Mouse (Mus musculus) c-Kit-negative CD71-positive TER-119-positive erythroid progenitor cells, embryonic 14.5 days (primary cell): ENCODE measurements at regions not wholly inside any gene's neighbourhood (a gene's known extent, or its start where the extent isn't known, plus 50 kb on each side); places are given as distances from the start of the nearest gene placed in this dataset.

Experiments used
- DNase-seq: peaks from one replicate; pipeline ENCODE4 v3.0.0-alpha.2; 2013; ENCODE audit warnings: low read depth, low spot score

- no peak for DNase-seq
Measured at GRCm38 (mm10) chr9:13905086-13905669, 77.7 kb downstream of the Fam76b start.

GRCm38 (mm10) chr9:13906736-13907135 lies 79.2 kb downstream of the Fam76b start:
- no peak for DNase-seq

DNA sequence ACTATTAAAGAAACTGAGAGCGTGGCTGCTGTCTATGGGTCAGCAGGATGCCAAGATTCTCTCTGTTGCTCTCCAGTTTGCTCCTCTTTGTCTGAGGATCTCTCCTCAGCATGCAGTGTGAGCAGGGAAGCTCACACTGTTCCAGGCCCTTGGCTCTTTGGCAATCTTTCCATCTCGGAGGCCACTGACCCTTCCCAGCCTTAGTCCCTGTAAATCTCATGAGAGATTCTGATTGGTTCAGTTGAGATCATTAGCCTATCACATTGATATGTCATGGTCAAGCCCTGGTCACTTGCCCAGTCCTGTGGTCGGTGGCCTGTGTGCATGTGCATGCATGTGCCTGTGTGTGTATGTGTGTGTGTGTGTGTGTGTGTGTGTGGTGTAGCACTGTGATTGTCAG lies 82.1 kb downstream of the Fam76b start:
- DNase-seq: no peak

DNA sequence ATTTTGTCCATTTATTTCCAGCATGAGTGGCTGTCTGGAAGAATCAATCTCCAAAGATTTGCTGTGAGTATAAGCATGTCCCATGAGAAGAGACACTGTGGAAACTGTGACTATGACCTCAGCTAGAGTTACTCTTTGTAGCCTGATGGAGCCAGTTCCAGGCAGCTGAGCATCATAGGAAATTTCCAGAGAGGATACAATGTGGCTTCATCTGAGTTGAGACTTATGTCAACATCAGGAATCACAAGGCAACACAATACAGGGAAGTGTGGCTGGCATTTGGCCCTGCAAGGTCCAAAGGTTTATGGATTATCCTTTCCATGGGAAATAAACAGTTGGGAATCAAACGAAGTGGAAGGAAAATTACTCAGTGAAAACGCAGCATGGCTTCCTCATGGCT lies 82.6 kb downstream of the Fam76b start:
- no peak for DNase-seq

GRCm38 (mm10) chr9:13913459-13913858 lies 85.9 kb downstream of the Fam76b start:
- no peak for DNase-seq

- no peak for DNase-seq
Measured at GRCm38 (mm10) chr9:13914131-13914530, 86.6 kb downstream of the Fam76b start.

GRCm38 (mm10) chr9:13914847-13915246 lies 87.3 kb downstream of the Fam76b start:
- DNase-seq: no peak

DNA sequence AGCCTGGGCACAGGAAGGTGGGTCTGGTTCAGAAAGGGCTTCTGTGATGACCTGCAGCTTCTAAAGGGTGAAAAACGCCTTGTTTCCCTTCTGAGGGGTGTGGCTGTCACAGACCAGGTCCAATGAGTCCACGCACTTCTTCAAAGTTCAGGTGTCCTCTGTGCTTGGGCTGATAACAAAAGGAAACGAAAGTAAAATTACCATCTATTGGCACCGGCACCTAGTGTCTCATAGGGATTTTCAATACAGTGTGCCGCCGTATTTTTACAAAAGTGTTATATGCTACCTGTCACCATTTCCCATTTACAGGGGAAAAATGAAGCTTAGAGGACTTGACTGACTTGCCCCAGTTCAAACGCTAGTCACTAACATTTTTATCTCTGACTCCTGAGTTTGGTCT lies 89.3 kb downstream of the Fam76b start:
- DNase-seq: no peak

- no peak for DNase-seq
Measured at GRCm38 (mm10) chr9:13918606-13919202, 91.2 kb downstream of the Fam76b start.

DNA sequence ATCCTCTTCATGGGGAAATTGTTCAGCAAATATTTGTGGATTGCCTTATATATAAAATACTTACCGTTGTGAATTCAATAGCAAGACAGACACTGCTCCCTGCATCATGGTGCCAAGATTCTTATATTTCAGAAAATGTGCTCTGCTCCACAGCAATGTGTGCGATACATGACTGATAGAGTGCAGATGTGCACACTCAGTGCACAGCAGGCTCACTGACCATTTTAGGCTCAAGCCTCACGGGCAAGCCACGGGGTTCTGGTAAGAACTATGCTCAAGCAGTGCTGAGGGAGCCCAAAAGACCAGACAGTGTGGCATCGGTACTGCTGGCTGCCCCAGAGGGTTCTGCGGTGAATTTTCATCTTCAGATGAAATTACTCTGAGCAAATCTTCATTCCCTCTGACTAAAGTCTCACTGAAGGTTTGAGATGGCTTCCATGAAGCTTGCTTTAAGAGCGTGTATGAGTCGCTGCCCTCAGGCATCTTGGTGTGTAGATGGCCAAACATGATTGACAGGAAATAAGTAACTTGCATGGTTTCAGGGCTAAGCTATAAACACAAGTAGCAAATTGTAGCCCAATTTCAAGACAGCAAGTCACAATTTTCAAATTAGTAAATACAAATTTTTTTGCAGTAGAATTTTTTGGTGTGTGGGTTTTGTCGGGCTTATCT lies 92.4 kb downstream of the Fam76b start:
- DNase-seq: no peak

DNA sequence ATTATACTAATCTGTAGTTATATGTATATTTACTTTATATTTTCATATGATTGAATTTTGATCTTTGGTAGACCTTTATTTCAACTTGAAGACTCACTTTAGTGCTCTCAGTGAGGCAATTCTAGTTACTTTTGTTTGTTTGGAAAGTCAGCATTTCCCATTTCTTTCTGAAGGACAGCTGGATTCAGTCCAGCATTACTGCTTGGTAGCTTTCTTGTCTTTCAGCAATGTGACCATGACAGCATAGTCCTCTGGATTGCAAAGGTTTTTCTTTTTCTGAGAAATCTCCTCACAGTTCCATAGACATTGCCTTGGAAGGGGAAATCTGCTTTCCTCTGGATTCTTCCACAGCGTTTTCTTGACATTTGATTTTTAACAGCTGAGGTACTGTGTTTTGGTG lies 93.1 kb downstream of the Fam76b start:
- no peak for DNase-seq

DNA sequence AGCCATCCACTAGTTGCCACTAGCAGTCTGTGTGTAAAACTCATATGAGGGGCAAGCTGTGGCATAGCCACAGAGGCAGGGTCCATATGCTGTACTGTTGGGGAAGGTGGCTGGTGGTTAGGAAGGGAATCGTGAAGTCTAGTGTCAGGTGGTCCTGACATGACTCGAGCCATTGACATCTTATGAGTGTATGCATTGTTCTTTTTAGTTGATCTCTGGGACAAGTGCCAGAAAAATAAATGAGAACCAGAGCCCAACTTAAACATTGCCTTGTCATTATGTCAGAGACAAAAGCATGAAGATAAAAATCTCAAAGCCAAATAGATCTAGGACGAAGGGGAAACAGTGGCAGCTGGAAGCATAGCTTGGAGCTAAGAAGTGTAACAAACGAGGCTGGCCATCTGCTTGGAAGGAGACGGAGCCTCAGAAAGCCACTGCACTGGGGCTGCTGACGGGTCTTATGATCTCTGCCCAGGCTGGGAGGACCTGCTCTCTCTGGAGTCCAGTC lies 104.5 kb downstream of the Fam76b start:
- no peak for DNase-seq

GRCm38 (mm10) chr9:13933404-13933803 lies 105.9 kb downstream of the Fam76b start:
- DNase-seq: no peak

- no peak for DNase-seq
Measured at GRCm38 (mm10) chr9:13937301-13937700, 109.8 kb downstream of the Fam76b start.

DNA sequence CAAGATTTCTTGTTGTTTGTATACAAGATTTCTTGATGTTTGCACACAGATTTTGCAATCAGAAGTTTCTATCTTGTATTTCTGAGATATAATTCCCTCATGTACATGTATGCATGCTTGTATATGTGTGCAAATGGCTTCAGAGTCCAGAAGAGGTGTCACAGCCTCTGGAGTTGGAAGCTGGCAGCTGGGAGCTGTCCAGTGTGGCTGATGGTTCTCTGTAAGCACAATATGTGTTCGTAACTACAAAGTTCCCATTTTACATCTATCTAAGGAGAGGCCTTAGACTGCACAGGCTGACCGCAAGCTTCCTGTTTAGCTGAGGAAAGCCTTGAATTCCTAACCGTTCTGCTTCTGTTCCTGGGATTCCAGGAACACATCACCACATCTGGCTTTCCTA lies 119.0 kb downstream of the Fam76b start:
- no peak for DNase-seq

GRCm38 (mm10) chr9:13952157-13952556 lies 124.6 kb downstream of the Fam76b start:
- DNase-seq: no peak

- DNase-seq: no peak
Measured at GRCm38 (mm10) chr9:13963140-13963763, 135.7 kb downstream of the Fam76b start.

DNA sequence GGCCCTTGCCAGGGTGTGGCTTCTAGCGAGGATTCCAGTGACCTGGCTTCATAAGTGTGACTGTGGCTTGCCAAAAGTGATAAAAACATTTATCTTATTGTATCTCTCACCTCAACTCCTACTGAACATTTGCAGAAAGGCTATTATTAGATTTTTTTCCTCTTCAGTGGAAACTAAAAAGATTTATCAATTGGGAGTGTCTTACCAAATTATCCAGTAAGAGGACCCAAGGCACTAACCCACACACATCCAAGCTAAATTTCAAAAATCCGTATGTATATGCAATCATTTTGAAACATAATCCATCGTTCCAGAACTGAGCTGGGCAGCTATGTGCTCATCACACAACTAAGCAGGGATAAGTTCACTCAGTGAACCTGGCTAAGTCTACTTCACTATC lies 136.3 kb downstream of the Fam76b start:
- no peak for DNase-seq

DNA sequence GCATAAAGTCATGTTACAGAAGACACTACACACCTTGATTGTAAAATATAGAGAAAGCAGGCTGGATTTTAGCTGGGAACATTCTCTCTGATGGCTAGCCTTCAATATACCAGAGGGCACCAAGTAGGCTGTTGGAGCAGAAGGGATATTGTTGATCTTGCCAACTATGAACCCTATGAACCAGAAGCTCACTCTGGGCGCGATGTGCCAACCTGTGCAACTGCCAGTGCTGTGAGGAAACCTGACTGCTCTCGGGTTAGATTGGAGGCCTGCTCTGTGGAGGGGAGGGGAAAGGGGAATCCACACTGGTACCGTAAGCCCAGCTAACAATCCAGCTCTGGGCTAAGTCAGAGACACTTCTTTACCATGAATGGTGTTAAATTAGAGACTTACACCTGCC lies 136.7 kb downstream of the Fam76b start:
- DNase-seq: no peak

DNA sequence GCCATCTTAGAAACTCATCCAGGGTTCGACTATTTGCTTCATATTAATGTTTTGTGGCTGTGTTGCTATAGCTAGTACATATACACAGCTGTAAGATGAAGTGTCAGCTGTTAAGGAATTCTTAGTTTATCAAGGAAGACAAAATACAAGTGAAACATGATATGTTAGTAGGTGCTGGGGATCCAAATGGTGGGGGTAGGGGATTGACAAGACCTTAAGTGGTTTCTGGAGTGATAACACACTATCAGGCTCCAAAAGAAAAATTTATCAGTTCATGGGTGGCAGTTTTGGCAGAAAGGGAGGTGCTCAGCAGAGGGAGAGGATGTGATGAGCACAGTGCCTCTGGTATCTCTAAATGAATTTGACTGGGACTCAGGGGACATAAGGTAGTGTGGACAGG lies 138.7 kb downstream of the Fam76b start:
- no peak for DNase-seq

DNA sequence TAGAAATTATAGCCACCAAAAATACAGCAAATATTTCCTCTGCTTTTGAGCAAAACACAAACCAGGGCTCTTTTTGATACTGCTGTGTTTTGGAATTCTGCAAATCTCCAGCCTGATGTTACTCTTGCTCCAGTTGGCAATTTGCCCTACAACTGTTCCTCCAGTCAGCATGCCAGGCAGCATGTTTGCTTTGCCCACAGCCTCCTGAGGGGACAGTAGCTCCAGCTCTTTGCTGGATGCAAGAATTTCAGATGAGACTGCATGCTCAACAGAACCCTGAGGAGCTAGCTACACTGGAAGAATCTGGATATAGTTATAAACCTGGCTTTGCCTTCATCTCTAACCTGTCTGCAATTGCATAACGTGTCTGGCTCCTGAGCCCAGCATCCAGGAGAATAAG lies 141.7 kb downstream of the Fam76b start:
- no peak for DNase-seq

GRCm38 (mm10) chr9:13973600-13973999 lies 146.1 kb downstream of the Fam76b start:
- DNase-seq: no peak

- DNase-seq: no peak
Measured at GRCm38 (mm10) chr9:13974870-13975269, 147.4 kb downstream of the Fam76b start.
